Mouse (Mus musculus) limb, embryonic 15.5 days (tissue): ENCODE results near the gene Dapk2. TPM values are rescaled to one million over a fixed set of nuclear protein-coding genes. Genes with fewer than 3 reads are reported as not detected.

ENCODE experiments used
- ATAC-seq: fragments of 200-750 bp; cut with Nextera tagmentation; 2 replicates; pipeline ENCODE4 v1.8.0; 2017; ENCODE audit warnings: low read depth, moderate TSS enrichment; ENCODE audit not compliant: insufficient number of reproducible peaks, low FRiP score, low TSS enrichment
- H3K27ac ChIP-seq: fragments of 300-500 bp; sonication (generic); 2 replicates; pipeline ENCODE4 v1.5.1; 2015; ENCODE audit warnings: moderate library complexity, mild to moderate bottlenecking, inconsistent platforms
- H3K27me3 ChIP-seq: fragments of 300-500 bp; sonication (generic); 2 replicates; pipeline ENCODE4 v1.6.1; 2015; ENCODE audit warnings: inconsistent platforms
- H3K36me3 ChIP-seq: fragments of 300-500 bp; sonication (generic); 2 replicates; pipeline ENCODE4 v1.6.1; 2015; ENCODE audit warnings: inconsistent platforms
- H3K4me1 ChIP-seq: fragments of 300-500 bp; sonication (generic); 2 replicates; pipeline ENCODE4 v1.6.1; 2015; ENCODE audit warnings: inconsistent platforms
- H3K4me2 ChIP-seq: fragments of 300-500 bp; sonication (generic); 2 replicates; pipeline ENCODE4 v1.6.1; 2015; ENCODE audit warnings: mild to moderate bottlenecking, inconsistent platforms
- H3K4me3 ChIP-seq: fragments of 300-500 bp; sonication (generic); 2 replicates; pipeline ENCODE4 v1.5.1; 2015; ENCODE audit warnings: mild to moderate bottlenecking, inconsistent platforms
- H3K9ac ChIP-seq: fragments of 300-500 bp; sonication (generic); 2 replicates; pipeline ENCODE4 v1.6.1; 2015; ENCODE audit warnings: inconsistent platforms
- H3K9me3 ChIP-seq: fragments of 300-500 bp; sonication (generic); 2 replicates; pipeline ENCODE4 v1.6.1; 2016; ENCODE audit warnings: inconsistent platforms
- WGBS: fragments of 180-500 bp; shearing (Covaris S2); methylation state at CpG from one replicate; pipeline ENCODE4 v1.1.7; 2015; 5-methylcytosine and 5-hydroxymethylcytosine counted together
- polyA plus RNA-seq: library from polyadenylated mRNA; unstranded; fragments of >200 nt; fragmentation: Nextera tagmentation; extraction: Ambion mirVana; gene quantifications from 2 replicates; pipeline ENCODE4 v1.2.1, GENCODE M21; 2015

Dapk2 gene
- polyA plus RNA-seq, 1 experiment from 2014 or later = 4.6 TPM

GRCm38 (mm10) chr9:66270038-66270437 lies 112.0 kb downstream of the Dapk2 start:
- no peaks in the 10 kb centered on the region for H3K36me3 ChIP-seq
- H3K27me3 ChIP-seq = no peaks in the 10 kb centered on the region
- ATAC-seq = no peak
- H3K9me3 ChIP-seq = no peaks in the 10 kb centered on the region
- H3K4me1 ChIP-seq = peaks cover 8% of the 10 kb centered on the region
- H3K27ac ChIP-seq = no peak overlapping the region
- no peak overlapping the region for H3K9ac ChIP-seq
- H3K4me3 ChIP-seq = no peak overlapping the region
- H3K4me2 ChIP-seq = no peak overlapping the region
- WGBS = 59% methylated on average over 4 of the region's 4 CpGs

GRCm38 (mm10) chr9:66271726-66272125 lies 113.7 kb downstream of the Dapk2 start:
- H3K4me3 ChIP-seq = no peak overlapping the region
- no peaks in the 10 kb centered on the region for H3K27me3 ChIP-seq
- H3K36me3 ChIP-seq = no peaks in the 10 kb centered on the region
- 38% methylated on average over 5 of the region's 5 CpGs for WGBS
- ATAC-seq = no peak
- H3K9ac ChIP-seq = no peak overlapping the region
- peaks cover 20% of the 10 kb centered on the region for H3K4me1 ChIP-seq
- no peaks in the 10 kb centered on the region for H3K9me3 ChIP-seq
- H3K4me2 ChIP-seq = no peak overlapping the region
- H3K27ac ChIP-seq = no peak overlapping the region

GRCm38 (mm10) chr9:66273632-66274031 lies 115.6 kb downstream of the Dapk2 start:
- Histone ChIP-seq H3K27me3 (no peaks in the 10 kb centered on the region), H3K9ac (no peak overlapping the region), H3K27ac (no peak overlapping the region), H3K4me1 (peaks cover 25% of the 10 kb centered on the region), H3K4me2 (no peak overlapping the region), H3K4me3 (no peak overlapping the region), H3K36me3 (no peaks in the 10 kb centered on the region), H3K9me3 (no peaks in the 10 kb centered on the region)
- WGBS = 93% methylated on average over 1 of the region's 1 CpGs
- no peak for ATAC-seq

GRCm38 (mm10) chr9:66274657-66275056 lies 116.6 kb downstream of the Dapk2 start:
- ATAC-seq = no peak
- WGBS = 29% methylated on average over 3 of the region's 3 CpGs
- Histone ChIP-seq H3K4me1 (peaks cover 25% of the 10 kb centered on the region), H3K27ac (no peak overlapping the region), H3K36me3 (no peaks in the 10 kb centered on the region), H3K4me3 (no peak overlapping the region), H3K9me3 (no peaks in the 10 kb centered on the region), H3K4me2 (no peak overlapping the region), H3K9ac (no peak overlapping the region), H3K27me3 (no peaks in the 10 kb centered on the region)

- Histone ChIP-seq H3K9me3 (no peaks in the 10 kb centered on the region), H3K36me3 (no peaks in the 10 kb centered on the region), H3K4me1 (peaks cover 25% of the 10 kb centered on the region), H3K4me3 (peak overlapping the region; percentile 17), H3K27me3 (no peaks in the 10 kb centered on the region), H3K4me2 (peak overlapping the region; percentile 46), H3K9ac (no peak overlapping the region), H3K27ac (peak overlapping the region; percentile 75; the same call in 1 of the 2 replicates)
- 5% methylated on average over 15 of the region's 15 CpGs for WGBS
- ATAC-seq = no peak
Observed at GRCm38 (mm10) chr9:66275267-66275991, 117.4 kb downstream of the Dapk2 start.

- H3K4me3 ChIP-seq = no peak overlapping the region
- no peaks in the 10 kb centered on the region for H3K36me3 ChIP-seq
- WGBS = 39% methylated on average over 4 of the region's 4 CpGs
- H3K9me3 ChIP-seq = no peaks in the 10 kb centered on the region
- ATAC-seq = no peak
- no peak overlapping the region for H3K27ac ChIP-seq
- no peak overlapping the region for H3K4me2 ChIP-seq
- H3K27me3 ChIP-seq = no peaks in the 10 kb centered on the region
- H3K9ac ChIP-seq = no peak overlapping the region
- peaks cover 25% of the 10 kb centered on the region for H3K4me1 ChIP-seq
Observed at GRCm38 (mm10) chr9:66276062-66276461, 118.0 kb downstream of the Dapk2 start.

- no peaks in the 10 kb centered on the region for H3K9me3 ChIP-seq
- no peak overlapping the region for H3K4me2 ChIP-seq
- 14% methylated on average over 14 of the region's 14 CpGs for WGBS
- H3K27me3 ChIP-seq = no peaks in the 10 kb centered on the region
- peaks cover 21% of the 10 kb centered on the region for H3K4me1 ChIP-seq
- no peak overlapping the region for H3K9ac ChIP-seq
- peak; percentile 53 for ATAC-seq
- peak overlapping the region; percentile 67 for H3K27ac ChIP-seq
- no peak overlapping the region for H3K4me3 ChIP-seq
- no peaks in the 10 kb centered on the region for H3K36me3 ChIP-seq
Observed at GRCm38 (mm10) chr9:66276697-66277385, 118.8 kb downstream of the Dapk2 start.

GRCm38 (mm10) chr9:66279647-66280046 lies 121.6 kb downstream of the Dapk2 start:
- Histone ChIP-seq H3K27ac (no peak overlapping the region), H3K9ac (no peak overlapping the region), H3K4me3 (no peak overlapping the region), H3K4me1 (peaks cover 20% of the 10 kb centered on the region), H3K36me3 (no peaks in the 10 kb centered on the region), H3K9me3 (no peaks in the 10 kb centered on the region), H3K27me3 (no peaks in the 10 kb centered on the region), H3K4me2 (no peak overlapping the region)
- ATAC-seq = no peak

- Histone ChIP-seq H3K36me3 (no peaks in the 10 kb centered on the region), H3K9me3 (no peaks in the 10 kb centered on the region), H3K27ac (no peak overlapping the region), H3K27me3 (no peaks in the 10 kb centered on the region), H3K4me1 (peaks cover 12% of the 10 kb centered on the region), H3K4me3 (no peak overlapping the region), H3K9ac (no peak overlapping the region), H3K4me2 (no peak overlapping the region)
- ATAC-seq = no peak
- WGBS = 47% methylated on average over 1 of the region's 1 CpGs
Observed at GRCm38 (mm10) chr9:66280496-66280895, 122.5 kb downstream of the Dapk2 start.

- no peak for ATAC-seq
- H3K4me2 ChIP-seq = no peak overlapping the region
- H3K27me3 ChIP-seq = no peaks in the 10 kb centered on the region
- no peak overlapping the region for H3K4me3 ChIP-seq
- no peaks in the 10 kb centered on the region for H3K9me3 ChIP-seq
- peaks cover 6% of the 10 kb centered on the region for H3K4me1 ChIP-seq
- WGBS = 67% methylated on average over 9 of the region's 9 CpGs
- H3K27ac ChIP-seq = no peak overlapping the region
- no peaks in the 10 kb centered on the region for H3K36me3 ChIP-seq
- no peak overlapping the region for H3K9ac ChIP-seq
Observed at GRCm38 (mm10) chr9:66281501-66281951, 123.5 kb downstream of the Dapk2 start.

GRCm38 (mm10) chr9:66282582-66282981 lies 124.6 kb downstream of the Dapk2 start:
- Histone ChIP-seq H3K4me3 (no peak overlapping the region), H3K27me3 (no peaks in the 10 kb centered on the region), H3K9me3 (no peaks in the 10 kb centered on the region), H3K9ac (no peak overlapping the region), H3K36me3 (no peaks in the 10 kb centered on the region), H3K4me1 (no peaks in the 10 kb centered on the region), H3K27ac (no peak overlapping the region), H3K4me2 (no peak overlapping the region)
- no peak for ATAC-seq
- WGBS = 98% methylated on average over 1 of the region's 1 CpGs

- ATAC-seq = no peak
- Histone ChIP-seq H3K9me3 (no peaks in the 10 kb centered on the region), H3K4me2 (no peak overlapping the region), H3K4me1 (no peaks in the 10 kb centered on the region), H3K36me3 (no peaks in the 10 kb centered on the region), H3K27me3 (no peaks in the 10 kb centered on the region), H3K27ac (no peak overlapping the region), H3K4me3 (no peak overlapping the region), H3K9ac (no peak overlapping the region)
- 13% methylated on average over 2 of the region's 2 CpGs for WGBS
Observed at GRCm38 (mm10) chr9:66283565-66284203, 125.7 kb downstream of the Dapk2 start.
